Mouse (Mus musculus): Measurements from ENCODE around the gene Larp1.

Gene Larp1

GRCm38 (mm10) chr11:58100006-58100405 is 91.1 kb downstream of the Larp1 start:
- DNase-seq (ENCODE audit: low read depth, low spot score), result no peak

- no peak for DNase-seq (ENCODE audit: low read depth, low spot score)
Observed at GRCm38 (mm10) chr11:58101194-58101720, 92.4 kb downstream of the Larp1 start.

GRCm38 (mm10) chr11:58102146-58102545 is 93.3 kb downstream of the Larp1 start:
- no peak for DNase-seq (ENCODE audit: low read depth, low spot score)

GRCm38 (mm10) chr11:58102581-58103343 is 93.9 kb downstream of the Larp1 start:
- DNase-seq (ENCODE audit: low read depth, low spot score), result peak; percentile 56

GRCm38 (mm10) chr11:58103344-58103653 is 94.4 kb downstream of the Larp1 start:
- no peak for DNase-seq (ENCODE audit: low read depth, low spot score)

GRCm38 (mm10) chr11:58103697-58104306 is 94.9 kb downstream of the Larp1 start, which contains the start of gene Cnot8:
Cnot8 (plus strand) TSS chr11:58104153.
- DNase-seq (ENCODE audit: low read depth, low spot score), result peak; percentile 98

- no peak for DNase-seq (ENCODE audit: low read depth, low spot score)
Observed at GRCm38 (mm10) chr11:58104351-58104791, 95.5 kb downstream of the Larp1 start.

- DNase-seq (ENCODE audit: low read depth, low spot score), result no peak
Observed at GRCm38 (mm10) chr11:58107009-58107408, 98.1 kb downstream of the Larp1 start.

GRCm38 (mm10) chr11:58107664-58108337 is 98.9 kb downstream of the Larp1 start:
- no peak for DNase-seq (ENCODE audit: low read depth, low spot score)

Measured in forelimb bud, embryonic 11.5 days (tissue).